Mouse (Mus musculus) brain, embryonic 14.5 days (tissue): Measurements from ENCODE around the gene Pknox1.

Experiments used
- CTCF ChIP-seq: fragments of 200-500 bp; IDR thresholded peaks from 2 replicates; pipeline ENCODE4 v1.5.1; 2012; ENCODE audit warnings: inconsistent platforms, mild to moderate bottlenecking, moderate library complexity, borderline replicate concordance; ENCODE audit not compliant: insufficient read depth, insufficient read length; ENCODE audit errors: extremely low read depth
- POLR2A ChIP-seq: fragments of 200-500 bp; IDR thresholded peaks from 2 replicates; pipeline ENCODE4 v1.6.1; 2012; ENCODE audit warnings: mild to moderate bottlenecking, inconsistent platforms, borderline replicate concordance; ENCODE audit not compliant: poor library complexity, insufficient read depth, insufficient read length, severe bottlenecking; ENCODE audit errors: extremely low read depth

DNA sequence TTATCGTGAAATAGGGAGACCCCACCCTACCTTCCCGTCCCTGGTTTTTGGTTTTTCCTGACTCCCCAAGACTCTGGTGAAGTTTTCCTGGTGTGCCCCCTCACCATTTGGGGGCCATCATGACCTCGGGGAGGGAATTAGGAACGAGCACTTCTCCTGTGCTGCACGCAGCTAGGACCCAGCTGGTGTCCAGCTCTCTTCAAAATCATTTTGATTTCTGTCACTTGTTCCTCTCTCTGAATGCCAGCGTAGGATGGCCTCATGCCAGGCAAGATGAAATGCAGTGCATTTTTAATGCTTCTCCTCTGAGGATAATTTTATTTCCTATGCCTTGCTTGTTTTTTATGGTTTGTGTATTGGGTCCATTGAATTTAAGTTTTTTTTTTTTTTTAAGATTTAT is 42.6 kb upstream of the Pknox1 start:
- no peak for TF ChIP-seq CTCF
- no peak for TF ChIP-seq POLR2A
